Mouse (Mus musculus) hindbrain, postnatal 0 days (tissue): ENCODE data around the gene Prkab1. TPM values are rescaled to one million over a fixed set of nuclear protein-coding genes. Genes with fewer than 3 reads are reported as not detected.

ENCODE experiments used
- ATAC-seq: fragments of 200-750 bp; cut with Nextera tagmentation; 2 replicates; pipeline ENCODE4 v1.8.0; 2017; ENCODE audit warnings: mild to moderate bottlenecking, moderate TSS enrichment, moderate library complexity
- DNase-seq: peaks from one replicate; pipeline ENCODE4 v3.0.0-alpha.2; 2015; ENCODE audit warnings: low spot score
- H3K27ac ChIP-seq: fragments of 300-500 bp; sonication (generic); 2 replicates; pipeline ENCODE4 v1.5.1; 2014; ENCODE audit warnings: mild to moderate bottlenecking
- H3K27me3 ChIP-seq: fragments of 300-500 bp; sonication (generic); 2 replicates; pipeline ENCODE4 v1.6.1; 2014; ENCODE audit warnings: low read length, mixed read lengths; ENCODE audit not compliant: insufficient read depth
- H3K36me3 ChIP-seq: fragments of 300-500 bp; sonication (generic); 2 replicates; pipeline ENCODE4 v1.6.1; 2014; ENCODE audit warnings: low read length, mixed read lengths; ENCODE audit not compliant: insufficient read depth
- H3K4me1 ChIP-seq: fragments of 300-500 bp; sonication (generic); 2 replicates; pipeline ENCODE4 v1.6.1; 2014; ENCODE audit warnings: antibody characterized with exemption, low read length, mixed read lengths; ENCODE audit not compliant: insufficient read depth
- H3K4me2 ChIP-seq: fragments of 300-500 bp; sonication (generic); 2 replicates; pipeline ENCODE4 v1.6.1; 2014; ENCODE audit warnings: low read depth, mild to moderate bottlenecking, low read length, moderate library complexity, mixed read lengths
- H3K4me3 ChIP-seq: fragments of 300-500 bp; sonication (generic); 2 replicates; pipeline ENCODE4 v1.5.1; 2014; ENCODE audit warnings: low read length
- H3K9ac ChIP-seq: fragments of 300-500 bp; sonication (generic); replicated peaks from 2 replicates; pipeline ENCODE4 v1.6.1; 2014; ENCODE audit warnings: mild to moderate bottlenecking, low read length, moderate library complexity, mixed read lengths
- H3K9me3 ChIP-seq: fragments of 300-500 bp; sonication (generic); 2 replicates; pipeline ENCODE4 v1.6.1; 2016; ENCODE audit warnings: low read length, mixed read lengths
- CTCF ChIP-seq: IDR thresholded peaks from 2 replicates; pipeline ENCODE4 v1.5.1; 2016; ENCODE audit warnings: antibody characterized with exemption, control low read depth, low read depth
- WGBS: fragments of 180-500 bp; shearing (Covaris S2); extraction: QIAGEN DNeasy Blood & Tissue Kit; methylation state at CpG from one replicate; pipeline ENCODE4 v1.1.7; 2014; 5-methylcytosine and 5-hydroxymethylcytosine counted together
- polyA plus RNA-seq: library from polyadenylated mRNA; unstranded; fragments of >200 nt; fragmentation: Nextera tagmentation; extraction: Ambion mirVana; gene quantifications from 2 replicates; pipeline ENCODE4 v1.2.1, GENCODE M21; 2015
- total RNA-seq: library from RNA; depleted of rRNA; stranded (reverse); fragments of >200 nt; gene quantifications from 2 replicates; pipeline ENCODE4 v1.2.3, GENCODE M21; 2014

Prkab1 gene
- total and polyA plus RNA-seq, 2 experiments from 2014 or later: 47.1 to 48.9 TPM

DNA sequence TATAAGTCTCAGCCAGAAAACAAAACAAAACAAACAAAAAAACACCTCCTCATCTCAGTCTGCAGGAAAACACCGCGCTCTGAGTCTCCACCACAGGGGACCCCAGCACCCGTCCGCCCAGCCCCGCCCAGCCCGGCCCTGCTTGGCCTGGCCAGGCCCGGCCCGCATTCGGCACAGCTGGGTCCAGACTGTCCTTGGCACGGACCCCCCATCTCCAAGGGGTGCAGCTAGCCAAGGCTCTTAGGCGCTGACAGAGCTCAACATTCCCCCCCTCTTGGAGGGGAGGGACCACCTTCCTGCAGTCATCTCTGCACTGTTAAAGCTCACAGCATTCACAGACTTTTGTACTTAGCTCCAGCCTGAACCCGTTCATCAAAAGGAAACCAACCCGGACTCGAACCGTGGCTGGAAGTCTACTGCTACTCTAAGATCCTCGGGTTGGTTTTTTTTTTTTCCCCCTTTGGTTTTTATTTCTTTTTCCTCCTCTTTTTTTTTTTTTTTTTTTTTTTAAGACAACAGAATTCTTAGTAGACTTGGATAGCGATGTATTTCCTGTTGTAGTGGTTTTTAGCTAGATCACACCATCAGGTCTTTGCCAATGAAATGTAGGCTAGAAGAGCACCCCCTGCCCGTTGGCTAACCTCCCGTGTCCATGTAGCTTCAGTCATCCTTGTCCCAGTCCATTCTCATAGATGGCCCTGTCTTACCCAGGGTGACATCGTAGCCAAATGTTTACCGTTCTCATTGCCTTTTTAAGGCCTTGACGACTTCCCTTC is 17.8 kb downstream of the Prkab1 start:
- WGBS: 50% methylated on average over 22 of the region's 22 CpGs
- DNase-seq (peak; percentile 22), ATAC-seq (peak; percentile 62; the same call in 1 of the 2 replicates)
- no peak for TF ChIP-seq CTCF
- Histone ChIP-seq H3K27me3 (no peaks in the 10 kb centered on the region), H3K9ac (no peak overlapping the region), H3K4me3 (no peak overlapping the region), H3K4me2 (no peak overlapping the region), H3K36me3 (no peaks in the 10 kb centered on the region), H3K27ac (no peak overlapping the region), H3K4me1 (no peaks in the 10 kb centered on the region), H3K9me3 (no peaks in the 10 kb centered on the region)

- no peaks in the 10 kb centered on the region for H3K9me3 ChIP-seq
- no peak overlapping the region for H3K4me2 ChIP-seq
- H3K9ac ChIP-seq: no peak overlapping the region
- no peak for ATAC-seq
- H3K4me3 ChIP-seq: no peak overlapping the region
- no peaks in the 10 kb centered on the region for H3K27me3 ChIP-seq
- H3K4me1 ChIP-seq: no peaks in the 10 kb centered on the region
- 76% methylated on average over 10 of the region's 10 CpGs for WGBS
- H3K36me3 ChIP-seq: no peaks in the 10 kb centered on the region
- H3K27ac ChIP-seq: no peak overlapping the region
- no peak for TF ChIP-seq CTCF
- DNase-seq: no peak
Measured at GRCm38 (mm10) chr5:116004271-116004670, 20.0 kb downstream of the Prkab1 start.

GRCm38 (mm10) chr5:116003825-116004224 is 20.5 kb downstream of the Prkab1 start:
- Histone ChIP-seq H3K27ac (no peak overlapping the region), H3K9me3 (no peaks in the 10 kb centered on the region), H3K36me3 (no peaks in the 10 kb centered on the region), H3K4me1 (no peaks in the 10 kb centered on the region), H3K4me2 (no peak overlapping the region), H3K9ac (no peak overlapping the region), H3K4me3 (no peak overlapping the region), H3K27me3 (no peaks in the 10 kb centered on the region)
- DNase-seq: no peak
- 40% methylated on average over 13 of the region's 13 CpGs for WGBS
- no peak for TF ChIP-seq CTCF
- peak; percentile 64; the same call in 1 of the 2 replicates for ATAC-seq

GRCm38 (mm10) chr5:116003154-116003553 is 21.2 kb downstream of the Prkab1 start:
- H3K36me3 ChIP-seq: no peaks in the 10 kb centered on the region
- no peak overlapping the region for H3K27ac ChIP-seq
- DNase-seq: no peak
- no peak for TF ChIP-seq CTCF
- H3K4me3 ChIP-seq: no peak overlapping the region
- H3K9ac ChIP-seq: no peak overlapping the region
- no peaks in the 10 kb centered on the region for H3K27me3 ChIP-seq
- H3K9me3 ChIP-seq: no peaks in the 10 kb centered on the region
- no peak overlapping the region for H3K4me2 ChIP-seq
- WGBS: 82% methylated on average over 8 of the region's 8 CpGs
- ATAC-seq: no peak
- H3K4me1 ChIP-seq: no peaks in the 10 kb centered on the region

- Histone ChIP-seq H3K36me3 (peaks cover 23% of the 10 kb centered on the region; the same call in 1 of the 2 replicates), H3K4me1 (no peaks in the 10 kb centered on the region), H3K9me3 (no peaks in the 10 kb centered on the region), H3K27me3 (no peaks in the 10 kb centered on the region), H3K9ac (no peak overlapping the region), H3K4me2 (no peak overlapping the region), H3K4me3 (no peak overlapping the region), H3K27ac (no peak overlapping the region)
- no peak for ATAC-seq
- no peak for TF ChIP-seq CTCF
- DNase-seq: no peak
- 77% methylated on average over 13 of the region's 13 CpGs for WGBS
Measured at GRCm38 (mm10) chr5:115997376-115997775, 26.9 kb downstream of the Prkab1 start.

- TF ChIP-seq CTCF: no peak
- Histone ChIP-seq H3K27ac (no peak overlapping the region), H3K36me3 (peaks cover 44% of the 10 kb centered on the region; the same call in 1 of the 2 replicates), H3K9me3 (peaks cover 7% of the 10 kb centered on the region; the same call in 1 of the 2 replicates), H3K9ac (no peak overlapping the region), H3K4me3 (no peak overlapping the region), H3K4me2 (no peak overlapping the region), H3K27me3 (no peaks in the 10 kb centered on the region), H3K4me1 (no peaks in the 10 kb centered on the region)
- 65% methylated on average over 15 of the region's 15 CpGs for WGBS
- ATAC-seq (no peak), DNase-seq (no peak)
Measured at GRCm38 (mm10) chr5:115994101-115994500, 30.2 kb downstream of the Prkab1 start.

DNA sequence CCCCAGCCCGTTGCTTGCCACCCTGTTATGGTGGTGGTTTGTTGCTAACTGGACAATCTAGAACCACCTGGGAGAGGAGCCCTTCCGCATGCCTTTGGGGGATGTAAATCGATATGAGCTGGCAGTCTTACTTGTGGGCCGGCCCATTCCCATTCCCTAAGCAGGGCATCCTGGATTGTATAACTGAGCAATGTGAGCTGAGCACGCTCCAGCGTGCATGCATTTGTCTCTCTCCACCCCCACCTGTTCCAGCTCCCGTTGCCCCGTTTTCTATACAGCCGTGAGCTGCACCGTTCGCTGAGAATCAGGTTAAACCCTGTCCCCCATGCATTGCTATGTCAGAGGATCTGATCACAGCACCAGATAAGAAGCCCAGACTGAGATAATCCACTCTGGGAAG is 32.6 kb downstream of the Prkab1 start:
- Histone ChIP-seq H3K27me3 (no peaks in the 10 kb centered on the region), H3K4me2 (no peak overlapping the region), H3K27ac (no peak overlapping the region), H3K4me1 (no peaks in the 10 kb centered on the region), H3K9me3 (peaks cover 7% of the 10 kb centered on the region; the same call in 1 of the 2 replicates), H3K4me3 (no peak overlapping the region), H3K9ac (no peak overlapping the region), H3K36me3 (peaks cover 53% of the 10 kb centered on the region; the same call in 1 of the 2 replicates)
- no peak for TF ChIP-seq CTCF
- DNase-seq (no peak), ATAC-seq (no peak)
- WGBS: 97% methylated on average over 11 of the region's 11 CpGs
